Comparison of ENCODE assay signal across 21 mouse cellular contexts in the genomic region with DNA sequence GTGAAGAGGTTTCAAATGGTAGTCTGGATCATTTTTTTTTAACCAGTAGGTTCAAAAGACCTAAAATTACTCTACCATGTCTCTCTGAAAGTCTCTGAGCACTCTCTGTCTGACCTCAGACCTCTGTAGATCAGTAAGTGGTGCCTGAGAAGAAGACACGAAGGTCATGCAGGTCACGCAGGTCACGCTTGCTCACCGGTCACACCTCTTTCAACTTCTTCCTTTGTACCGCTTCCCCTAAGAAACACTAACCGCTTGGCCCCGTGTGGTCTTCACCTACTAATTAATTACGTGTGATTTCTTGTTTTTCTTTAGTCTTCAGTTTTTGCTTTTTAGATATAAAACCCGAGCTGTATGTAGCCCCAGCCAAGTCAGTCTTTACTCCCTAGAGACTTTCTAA.
A peak's percentile ranks its signal among the peaks of the same experiment; 100 is the strongest.
DNase-seq lines count a peak whose midpoint lies in the region.
"Had no signal": no experiment of that assay in that cellular context is flagged by ENCODE, and none has a peak within 500 bp of the region (broad histone marks: within the 10 kb centered on the region; RNA-seq: fewer than 3 reads in every experiment).

No protein-coding gene starts in this region.

- no peaks in the 10 kb centered on the region for H3K36me3 ChIP-seq in splenic B cell, adult 2 months (ENCODE audit: control insufficient read depth, insufficient read depth, low read length, poor library complexity, severe bottlenecking)
- H3K36me3 ChIP-seq: embryonic facial prominence, embryonic 10.5 days; embryonic facial prominence, embryonic 12.5 days; forebrain, embryonic 15.5 days had no signal

- H3K27me3 ChIP-seq in splenic B cell, adult 2 months (ENCODE audit: control insufficient read depth, insufficient read depth, low read length, poor library complexity, severe bottlenecking) = no peaks in the 10 kb centered on the region
- H3K27me3 ChIP-seq: embryonic facial prominence, embryonic 12.5 days; forebrain, embryonic 13.5 days; forebrain, embryonic 15.5 days had no signal

- DNase-seq in kidney, adult 9 months = peak; percentile 35
- DNase-seq in kidney, postnatal 14 days = no peak
- DNase-seq in spleen, postnatal 36 days (ENCODE audit: low spot score in 2 of 2) = peak; percentile 60 to 61
- DNase-seq in spleen, postnatal 10 days (ENCODE audit: low spot score in 2 of 2) = no peak
- DNase-seq in splenic B cell, adult 2 months (ENCODE audit: low read depth, low spot score) = peak; percentile 86
- DNase-seq in frontal cortex, postnatal 14 days (ENCODE audit: low spot score in 2 of 2) = no peak
- DNase-seq: adrenal gland, adult 2 months; adrenal gland, postnatal 10 days; adrenal gland, postnatal 25 days; cerebellum, adult 11 months; cerebellum, adult 18-20 months; cerebellum, adult 8-10 months; cerebellum, adult 9-11 months; cerebellum, postnatal 14 days; cerebellum, postnatal 36 days; embryo, embryonic 11 days; forebrain, postnatal 0 days had no signal

Comparison
In these comparisons a context has a peak if more than half of its experiments do, and no peak if none do; other contexts are left out.
1. DNase-seq: peak in kidney, adult 9 months (single experiment), spleen, postnatal 36 days (2 of 2) and splenic B cell, adult 2 months (single experiment); none in kidney, postnatal 14 days (single experiment), spleen, postnatal 10 days (0 of 2) and frontal cortex, postnatal 14 days (0 of 2).